Mouse (Mus musculus): ENCODE measurements around the gene Fbrsl1. TPM values are rescaled to one million over a fixed set of nuclear protein-coding genes. Genes with fewer than 3 reads are reported as not detected.

Fbrsl1 gene
- polyA plus RNA-seq, 1 experiment from 2014 or later, result 14.9 TPM

DNA sequence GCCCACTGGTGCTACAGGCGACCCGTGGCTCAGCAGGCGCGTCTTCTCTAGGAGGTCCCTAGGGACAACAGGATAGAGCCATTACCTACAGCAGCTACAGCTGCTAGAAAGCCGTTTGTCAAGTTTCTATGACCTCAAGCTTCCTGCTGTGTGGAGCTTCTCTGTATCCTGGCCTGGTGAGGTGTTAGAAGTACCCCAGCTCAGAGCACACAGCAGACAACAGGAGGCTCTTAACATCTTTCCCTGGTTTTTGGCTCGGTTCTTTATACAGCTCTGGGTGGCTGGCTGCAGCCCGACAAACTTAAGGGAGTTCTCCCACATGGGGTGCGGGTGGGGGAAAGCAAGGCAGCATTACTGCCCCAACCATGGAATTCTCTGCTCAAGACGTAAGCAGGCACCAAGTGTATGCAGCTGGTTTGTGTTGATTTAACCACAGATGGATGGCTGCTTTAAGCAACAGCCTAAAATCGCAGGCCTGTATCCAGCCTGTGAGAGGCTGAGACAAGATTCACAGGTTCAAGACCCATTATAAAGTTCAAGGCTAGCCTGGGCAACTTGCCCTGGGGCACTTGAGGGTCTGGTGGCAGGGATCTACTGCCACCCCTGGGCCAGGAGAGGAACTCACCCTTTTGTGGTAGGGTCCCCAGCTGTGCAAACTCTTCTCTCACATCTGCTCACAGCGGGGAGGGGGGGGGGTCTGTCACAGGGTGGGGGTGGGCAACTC is 84.3 kb downstream of the Fbrsl1 start:
- WGBS, result 34% methylated on average over 11 of the region's 11 CpGs
- no peak overlapping the region for H3K9ac ChIP-seq (ENCODE audit: low read length)
- peak; percentile 8; the same call in 1 of the 2 replicates for ATAC-seq (ENCODE audit: low FRiP score)

DNA sequence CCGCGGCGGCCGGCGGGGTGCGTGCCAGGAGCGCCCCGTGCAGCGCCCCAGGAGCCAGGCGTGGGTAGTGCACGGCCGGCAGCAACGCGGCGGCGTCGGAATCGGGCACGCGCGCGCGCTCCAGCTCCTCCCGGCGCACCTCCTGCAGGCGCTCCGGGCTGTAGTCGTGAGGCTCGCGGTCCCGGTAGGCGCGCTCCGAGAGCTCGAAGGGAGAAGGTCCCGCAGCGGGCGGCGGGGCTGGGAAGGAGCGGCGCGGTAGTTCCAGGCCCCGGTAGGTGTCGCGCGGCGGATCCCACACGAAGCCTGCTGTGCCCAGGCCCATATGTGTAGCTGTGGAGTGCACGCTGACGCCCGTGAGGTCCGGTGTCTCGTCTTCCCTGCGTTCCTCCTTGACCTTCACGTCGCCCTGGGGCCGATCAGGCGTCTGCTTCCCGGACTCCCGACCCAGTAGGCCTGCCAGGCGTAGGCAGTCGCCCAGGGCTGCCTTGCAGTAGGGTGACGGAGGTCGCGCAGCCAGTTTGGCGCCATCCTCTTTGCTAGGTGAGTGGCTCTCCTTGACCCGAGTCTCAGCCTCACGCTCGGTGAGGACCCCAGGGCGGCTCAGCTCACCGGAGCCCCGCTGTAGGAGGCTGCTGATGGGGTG is 85.0 kb downstream of the Fbrsl1 start:
- Histone ChIP-seq H3K4me2 (peak overlapping the region; percentile 86), H3K4me1 (ENCODE audit: control insufficient read depth, insufficient read depth, low read length) (peaks cover 3% of the 10 kb centered on the region; the same call in 1 of the 2 replicates), H3K9me3 (ENCODE audit: control insufficient read depth, low read length) (no peaks in the 10 kb centered on the region), H3K27ac (ENCODE audit: low read depth, low read length) (no peak overlapping the region), H3K4me3 (ENCODE audit: low read depth, low read length) (peak overlapping the region; percentile 41), H3K27me3 (ENCODE audit: control insufficient read depth, insufficient read depth, low read length) (no peaks in the 10 kb centered on the region), H3K36me3 (ENCODE audit: control insufficient read depth, insufficient read depth, low read length) (no peaks in the 10 kb centered on the region), H3K9ac (ENCODE audit: low read length) (peak overlapping the region; percentile 68)
- WGBS, result 1% methylated on average over 61 of the region's 72 CpGs
- DNase-seq (ENCODE audit: low spot score, missing footprints), result peak; percentile 99
- ATAC-seq (ENCODE audit: low FRiP score), result peak; percentile 90

More for the DNA sequence above, 84.3 kb downstream of the Fbrsl1 start:
- Histone ChIP-seq H3K27ac (ENCODE audit: low read depth, low read length) (no peak overlapping the region), H3K4me2 (peak overlapping the region; percentile 86), H3K4me3 (ENCODE audit: low read depth, low read length) (no peak overlapping the region), H3K4me1 (ENCODE audit: control insufficient read depth, insufficient read depth, low read length) (peaks cover 3% of the 10 kb centered on the region; the same call in 1 of the 2 replicates), H3K27me3 (ENCODE audit: control insufficient read depth, insufficient read depth, low read length) (no peaks in the 10 kb centered on the region), H3K9me3 (ENCODE audit: control insufficient read depth, low read length) (no peaks in the 10 kb centered on the region), H3K36me3 (ENCODE audit: control insufficient read depth, insufficient read depth, low read length) (no peaks in the 10 kb centered on the region)
- DNase-seq (ENCODE audit: low spot score, missing footprints), result peak; percentile 89

DNA sequence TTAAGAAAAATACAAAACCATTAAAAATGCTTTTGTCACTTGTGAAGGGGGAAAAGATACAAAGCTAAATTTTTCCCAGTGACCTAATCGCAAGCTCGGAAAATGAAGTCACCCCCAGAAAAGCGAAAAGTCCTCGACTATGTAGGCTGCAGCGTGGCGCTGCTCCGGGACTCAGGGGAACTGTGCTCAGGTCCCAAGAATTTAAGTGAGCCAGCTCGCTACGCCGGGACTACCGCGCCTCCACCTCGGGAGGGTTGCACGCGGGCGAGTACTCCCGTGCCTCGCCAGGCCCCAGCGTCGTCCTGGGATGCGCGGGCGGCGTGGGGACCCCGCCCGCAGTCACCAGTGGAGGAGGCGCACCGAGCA is 85.5 kb downstream of the Fbrsl1 start:
- peak overlapping the region; percentile 41 for H3K4me3 ChIP-seq (ENCODE audit: low read depth, low read length)

DNA sequence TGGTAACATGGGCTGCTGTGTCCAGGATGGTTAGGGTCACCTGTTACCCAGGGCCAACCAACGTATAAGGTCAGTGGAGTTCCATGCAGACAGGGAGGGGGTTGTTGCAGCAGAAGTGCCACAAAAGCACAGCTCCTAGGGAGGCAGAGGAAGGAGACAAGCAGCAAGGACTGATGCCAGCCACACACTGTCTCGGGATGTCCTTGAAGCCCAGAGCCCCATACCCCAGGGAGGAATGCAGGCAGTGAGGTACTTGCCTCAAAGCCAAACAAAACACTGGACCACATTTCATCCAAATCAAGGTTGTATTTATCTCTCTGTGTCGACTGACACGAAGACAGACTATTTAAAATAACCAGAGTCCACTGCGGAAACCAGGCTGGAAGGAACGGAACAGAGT is 86.8 kb downstream of the Fbrsl1 start:
- H3K9ac ChIP-seq (ENCODE audit: low read length), result no peak overlapping the region
- peaks cover 3% of the 10 kb centered on the region; the same call in 1 of the 2 replicates for H3K4me1 ChIP-seq (ENCODE audit: control insufficient read depth, insufficient read depth, low read length)
- ATAC-seq (ENCODE audit: low FRiP score), result no peak
- H3K27ac ChIP-seq (ENCODE audit: low read depth, low read length), result no peak overlapping the region
- H3K36me3 ChIP-seq (ENCODE audit: control insufficient read depth, insufficient read depth, low read length), result no peaks in the 10 kb centered on the region
- no peak overlapping the region for H3K4me2 ChIP-seq
- DNase-seq (ENCODE audit: low spot score, missing footprints), result no peak
- H3K9me3 ChIP-seq (ENCODE audit: control insufficient read depth, low read length), result no peaks in the 10 kb centered on the region
- no peak overlapping the region for H3K4me3 ChIP-seq (ENCODE audit: low read depth, low read length)
- H3K27me3 ChIP-seq (ENCODE audit: control insufficient read depth, insufficient read depth, low read length), result no peaks in the 10 kb centered on the region
- WGBS, result 89% methylated on average over 6 of the region's 6 CpGs

More for the DNA sequence above, 85.5 kb downstream of the Fbrsl1 start:
- H3K27ac ChIP-seq (ENCODE audit: low read depth, low read length), result no peak overlapping the region
- no peaks in the 10 kb centered on the region for H3K27me3 ChIP-seq (ENCODE audit: control insufficient read depth, insufficient read depth, low read length)
- H3K9me3 ChIP-seq (ENCODE audit: control insufficient read depth, low read length), result no peaks in the 10 kb centered on the region
- no peaks in the 10 kb centered on the region for H3K36me3 ChIP-seq (ENCODE audit: control insufficient read depth, insufficient read depth, low read length)
- DNase-seq (ENCODE audit: low spot score, missing footprints) (no peak), ATAC-seq (ENCODE audit: low FRiP score) (peak; percentile 57)
- H3K4me2 ChIP-seq, result peak overlapping the region; percentile 86
- peaks cover 3% of the 10 kb centered on the region; the same call in 1 of the 2 replicates for H3K4me1 ChIP-seq (ENCODE audit: control insufficient read depth, insufficient read depth, low read length)
- peak overlapping the region; percentile 68 for H3K9ac ChIP-seq (ENCODE audit: low read length)
- WGBS, result 2% methylated on average over 28 of the region's 28 CpGs

DNA sequence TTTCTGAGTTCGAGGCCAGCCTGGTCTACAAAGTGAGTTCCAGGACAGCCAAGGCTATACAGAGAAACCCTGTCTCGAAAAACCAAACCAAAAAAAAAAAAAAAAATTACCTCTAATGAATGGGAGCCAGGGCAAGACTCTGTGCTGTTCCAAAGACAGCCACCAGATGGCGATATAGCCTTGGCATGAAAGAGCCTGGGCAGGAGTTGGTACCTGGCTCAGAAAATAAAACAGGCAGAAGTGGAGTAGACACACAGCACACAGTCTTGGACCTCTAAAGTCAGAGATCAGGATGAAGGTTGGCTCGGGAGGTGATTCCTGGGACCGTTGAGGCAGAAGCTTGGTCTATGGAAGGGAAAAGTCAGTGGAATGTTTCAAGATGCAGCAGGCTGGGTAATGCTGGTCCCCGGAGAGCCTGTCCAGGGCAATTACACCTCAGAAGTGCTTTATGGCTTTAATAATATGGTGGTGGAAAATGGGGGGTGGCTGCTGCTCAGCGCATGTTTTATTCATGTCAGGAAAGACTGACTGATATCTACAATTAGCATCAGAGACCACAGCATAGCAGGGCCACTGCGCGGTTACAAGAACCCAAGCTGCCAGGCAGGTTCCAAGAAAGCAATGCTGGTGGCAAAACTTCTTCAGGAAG is 90.6 kb downstream of the Fbrsl1 start:
- H3K4me2 ChIP-seq, result no peak overlapping the region
- peak; percentile 67; the same call in 1 of the 2 replicates for ATAC-seq (ENCODE audit: low FRiP score)
- no peak overlapping the region for H3K9ac ChIP-seq (ENCODE audit: low read length)
- H3K9me3 ChIP-seq (ENCODE audit: control insufficient read depth, low read length), result no peaks in the 10 kb centered on the region
- H3K36me3 ChIP-seq (ENCODE audit: control insufficient read depth, insufficient read depth, low read length), result no peaks in the 10 kb centered on the region
- no peak overlapping the region for H3K4me3 ChIP-seq (ENCODE audit: low read depth, low read length)
- H3K4me1 ChIP-seq (ENCODE audit: control insufficient read depth, insufficient read depth, low read length), result no peaks in the 10 kb centered on the region
- no peaks in the 10 kb centered on the region for H3K27me3 ChIP-seq (ENCODE audit: control insufficient read depth, insufficient read depth, low read length)
- DNase-seq (ENCODE audit: low spot score, missing footprints), result peak; percentile 99
- no peak overlapping the region for H3K27ac ChIP-seq (ENCODE audit: low read depth, low read length)
- WGBS, result 49% methylated on average over 8 of the region's 9 CpGs

DNA sequence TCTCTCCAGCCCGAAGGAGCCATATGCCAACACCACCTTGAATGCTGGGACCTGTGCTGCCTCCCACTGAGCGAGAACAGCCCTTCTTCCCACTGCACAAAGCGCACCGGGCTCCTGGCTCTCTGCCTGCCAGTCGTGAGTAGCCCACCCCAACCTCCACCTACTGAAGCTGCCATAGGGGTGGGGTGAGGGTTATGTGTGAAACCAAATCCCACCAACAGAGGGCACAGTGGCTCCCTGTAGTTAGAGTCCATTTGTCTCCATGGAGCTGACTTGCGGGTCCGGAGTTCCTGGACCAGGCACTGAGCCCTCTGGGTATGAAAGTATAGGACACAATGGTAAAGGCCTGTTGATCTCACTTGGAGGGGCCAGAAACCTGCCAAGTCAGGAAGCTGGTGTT is 93.6 kb downstream of the Fbrsl1 start:
- no peak overlapping the region for H3K27ac ChIP-seq (ENCODE audit: low read depth, low read length)
- WGBS, result 20% methylated on average over 7 of the region's 7 CpGs
- H3K27me3 ChIP-seq (ENCODE audit: control insufficient read depth, insufficient read depth, low read length), result no peaks in the 10 kb centered on the region
- H3K4me3 ChIP-seq (ENCODE audit: low read depth, low read length), result no peak overlapping the region
- H3K36me3 ChIP-seq (ENCODE audit: control insufficient read depth, insufficient read depth, low read length), result no peaks in the 10 kb centered on the region
- ATAC-seq (ENCODE audit: low FRiP score) (peak; percentile 49; the same call in 1 of the 2 replicates), DNase-seq (ENCODE audit: low spot score, missing footprints) (no peak)
- no peaks in the 10 kb centered on the region for H3K9me3 ChIP-seq (ENCODE audit: control insufficient read depth, low read length)
- no peak overlapping the region for H3K4me2 ChIP-seq
- no peak overlapping the region for H3K9ac ChIP-seq (ENCODE audit: low read length)
- H3K4me1 ChIP-seq (ENCODE audit: control insufficient read depth, insufficient read depth, low read length), result no peaks in the 10 kb centered on the region

DNA sequence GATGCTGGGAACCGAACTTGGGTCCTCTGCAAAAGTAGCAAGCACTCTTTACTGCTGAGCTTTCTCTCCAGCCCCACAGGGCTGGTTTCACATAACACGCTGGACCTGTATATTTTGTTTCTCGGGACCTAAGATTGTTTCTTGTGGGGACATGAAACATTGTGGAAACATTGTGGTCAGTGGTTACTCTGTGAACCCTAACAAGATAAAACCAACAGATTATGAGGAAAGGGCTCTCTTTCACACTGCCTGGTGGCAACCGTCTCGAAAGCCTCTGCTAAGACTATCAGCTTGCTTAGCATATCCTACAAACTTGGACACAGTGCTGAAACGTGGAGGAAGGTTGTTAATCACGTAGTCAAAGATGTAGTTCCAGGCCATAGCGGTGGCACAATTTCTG is 101.3 kb downstream of the Fbrsl1 start:
- Histone ChIP-seq H3K4me1 (ENCODE audit: control insufficient read depth, insufficient read depth, low read length) (peaks cover 7% of the 10 kb centered on the region; the same call in 1 of the 2 replicates), H3K9me3 (ENCODE audit: control insufficient read depth, low read length) (no peaks in the 10 kb centered on the region), H3K4me3 (ENCODE audit: low read depth, low read length) (no peak overlapping the region), H3K27ac (ENCODE audit: low read depth, low read length) (no peak overlapping the region), H3K9ac (ENCODE audit: low read length) (no peak overlapping the region), H3K4me2 (no peak overlapping the region), H3K27me3 (ENCODE audit: control insufficient read depth, insufficient read depth, low read length) (peaks cover 16% of the 10 kb centered on the region), H3K36me3 (ENCODE audit: control insufficient read depth, insufficient read depth, low read length) (no peaks in the 10 kb centered on the region)
- WGBS, result 87% methylated on average over 8 of the region's 8 CpGs
- no peak for DNase-seq (ENCODE audit: low spot score, missing footprints)
- ATAC-seq (ENCODE audit: low FRiP score), result no peak

DNA sequence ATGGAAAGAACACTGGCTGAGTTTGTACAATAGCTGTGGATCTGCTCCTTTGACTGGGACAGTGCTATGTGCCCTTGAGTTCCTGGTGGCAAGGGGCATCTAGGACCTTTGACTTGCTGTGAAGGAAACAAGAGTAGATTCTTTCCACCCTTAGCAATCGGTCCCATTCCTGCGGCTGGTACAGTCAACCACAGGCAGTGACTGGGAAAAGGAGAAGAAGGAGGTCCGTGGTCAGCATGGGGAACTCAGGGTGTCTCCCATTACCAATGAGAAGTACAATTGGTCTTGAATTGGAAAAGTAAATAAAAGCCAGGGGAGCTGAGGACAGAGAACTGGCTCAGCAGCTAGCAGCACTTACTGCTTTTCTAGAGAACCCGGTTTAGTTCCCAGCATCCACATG is 102.8 kb downstream of the Fbrsl1 start:
- peaks cover 17% of the 10 kb centered on the region for H3K27me3 ChIP-seq (ENCODE audit: control insufficient read depth, insufficient read depth, low read length)
- WGBS, result 82% methylated on average over 4 of the region's 4 CpGs
- H3K36me3 ChIP-seq (ENCODE audit: control insufficient read depth, insufficient read depth, low read length), result no peaks in the 10 kb centered on the region

DNA sequence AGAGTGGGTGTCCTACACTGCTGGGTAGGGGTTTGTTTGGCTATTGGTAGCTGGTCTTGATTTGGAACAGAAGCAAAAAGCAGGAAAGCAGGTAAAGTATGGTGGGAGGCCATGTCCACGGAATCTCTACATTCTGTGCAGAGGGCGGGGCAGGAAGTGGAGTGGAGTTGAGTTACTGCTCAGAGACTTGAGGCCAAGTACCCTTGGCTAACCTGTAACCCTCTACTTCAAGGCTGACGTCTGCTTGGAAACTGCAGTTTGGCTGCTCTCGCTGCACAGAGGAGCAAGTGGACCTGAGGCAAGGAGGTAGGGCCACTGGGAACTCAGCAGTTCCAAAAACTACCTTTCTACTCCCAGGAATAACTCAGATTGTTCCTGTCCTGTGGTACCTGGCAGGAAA is 103.8 kb downstream of the Fbrsl1 start, which contains the start of gene Lrcol1:
Gene Lrcol1, plus strand, starts transcription at position 207 of the 400 bp plus-strand sequence.
- ATAC-seq (ENCODE audit: low FRiP score) (no peak), DNase-seq (ENCODE audit: low spot score, missing footprints) (no peak)
- Histone ChIP-seq H3K4me3 (ENCODE audit: low read depth, low read length) (no peak within 1 kb of the TSS), H3K9ac (ENCODE audit: low read length) (no peak within 1 kb of the TSS), H3K4me1 (ENCODE audit: control insufficient read depth, insufficient read depth, low read length) (peaks cover 7% of the 10 kb centered on the region; the same call in 1 of the 2 replicates), H3K27me3 (ENCODE audit: control insufficient read depth, insufficient read depth, low read length) (peaks cover 17% of the 10 kb centered on the region), H3K27ac (ENCODE audit: low read depth, low read length) (no peak within 1 kb of the TSS), H3K36me3 (ENCODE audit: control insufficient read depth, insufficient read depth, low read length) (no peaks in the 10 kb centered on the region), H3K4me2 (no peak within 1 kb of the TSS), H3K9me3 (ENCODE audit: control insufficient read depth, low read length) (no peaks in the 10 kb centered on the region)
- WGBS, result 79% methylated on average over 4 of the region's 4 CpGs

More for the DNA sequence above, 102.8 kb downstream of the Fbrsl1 start:
- Histone ChIP-seq H3K4me3 (ENCODE audit: low read depth, low read length) (no peak overlapping the region), H3K9ac (ENCODE audit: low read length) (no peak overlapping the region), H3K9me3 (ENCODE audit: control insufficient read depth, low read length) (no peaks in the 10 kb centered on the region), H3K4me2 (no peak overlapping the region), H3K27ac (ENCODE audit: low read depth, low read length) (no peak overlapping the region), H3K4me1 (ENCODE audit: control insufficient read depth, insufficient read depth, low read length) (peaks cover 7% of the 10 kb centered on the region; the same call in 1 of the 2 replicates)
- ATAC-seq (ENCODE audit: low FRiP score), result no peak
- DNase-seq (ENCODE audit: low spot score, missing footprints), result no peak

Data from midbrain, embryonic 11.5 days (tissue).